ENCODE assay signal across 24 mouse cellular contexts in the genomic region with DNA sequence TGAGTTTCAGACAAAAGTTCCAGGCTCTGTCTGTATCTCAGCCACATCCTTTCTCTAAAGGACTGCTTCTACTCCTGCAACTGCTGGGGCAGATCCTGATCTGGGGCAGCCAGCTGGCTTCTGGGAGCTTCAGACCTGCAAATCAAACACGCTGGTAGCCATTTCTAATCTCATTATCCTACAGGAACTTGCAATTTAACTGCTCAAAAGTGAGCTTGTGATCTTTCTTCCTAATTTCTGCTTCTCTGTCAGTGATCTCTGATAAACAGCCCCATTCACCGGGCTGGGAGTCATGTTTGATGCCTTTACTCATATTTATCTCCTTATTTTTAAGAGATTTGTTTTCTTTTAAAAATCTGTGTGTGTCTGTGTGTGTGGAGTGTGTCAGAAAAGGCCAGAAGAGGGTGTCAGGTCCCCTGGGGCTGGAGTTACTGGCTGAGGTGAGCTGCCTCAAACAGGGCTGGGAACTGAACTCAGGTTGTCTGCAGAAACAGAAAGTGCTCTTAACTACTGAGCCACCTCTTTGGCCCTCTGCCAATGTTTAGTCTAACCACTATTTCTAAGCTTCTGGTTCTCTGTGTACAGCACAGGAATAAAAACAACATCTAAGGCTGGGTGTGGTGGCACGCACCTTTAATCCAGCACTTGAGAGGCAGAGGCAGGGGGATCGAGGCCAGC.
A peak's percentile ranks its signal among the peaks of the same experiment; 100 is the strongest.
DNase-seq lines count a peak whose midpoint lies in the region; ATAC-seq and TF ChIP-seq lines count a peak whose summit lies in the region.
"Had no signal": no experiment of that assay in that cellular context is flagged by ENCODE, and none has a peak within 500 bp of the region (broad histone marks: within the 10 kb centered on the region; RNA-seq: fewer than 3 reads in every experiment).

No protein-coding gene starts in this region.

- TF ChIP-seq POLR2A in limb, embryonic 14.5 days (IDR thresholded peaks at IDR 0.05; ENCODE audit: borderline replicate concordance, extremely low read depth, insufficient read depth, insufficient read length), result no peak
- no peak for TF ChIP-seq POLR2A in MEL (IDR thresholded peaks at IDR 0.05; ENCODE audit: control insufficient read depth in 1 of 2, insufficient read depth in 1 of 2, low read depth in 1 of 2, low read length in 2 of 2, poor library complexity in 1 of 2)

- intact Hi-C loops in heart, postnatal 36 days (cut with DNase I), result no loop called here

- peak; percentile 15 to 49; a peak in 2 of 4 replicates for TF ChIP-seq EP300 in MEL (IDR thresholded peaks at IDR 0.05; ENCODE audit: low read depth in 1 of 2, low read length in 2 of 2)

- H3K4me2 ChIP-seq in embryonic facial prominence, embryonic 12.5 days (replicated peaks), result no peak overlapping the region
- no peak overlapping the region for H3K4me2 ChIP-seq in limb, embryonic 14.5 days (replicated peaks; ENCODE audit: low read depth, low read length, severe bottlenecking)
- H3K4me2 ChIP-seq: heart, embryonic 15.5 days; hindbrain, embryonic 13.5 days; liver, embryonic 12.5 days had no signal

- ATAC-seq in embryonic facial prominence, embryonic 12.5 days (ENCODE audit: insufficient number of reproducible peaks, insufficient read depth, low FRiP score, low TSS enrichment), result no peak
- no peak for ATAC-seq in limb, embryonic 14.5 days (ENCODE audit: low FRiP score, low read depth)
- ATAC-seq: liver, embryonic 12.5 days had no signal

- no peak overlapping the region for H3K9ac ChIP-seq in embryonic facial prominence, embryonic 12.5 days
- no peak overlapping the region for H3K9ac ChIP-seq in limb, embryonic 14.5 days (ENCODE audit: low read depth, low read length, severe bottlenecking)
- no peak overlapping the region for H3K9ac ChIP-seq in MEL (ENCODE audit: control insufficient read depth, low read depth, low read length, poor library complexity, severe bottlenecking)
- H3K9ac ChIP-seq: heart, embryonic 15.5 days; hindbrain, embryonic 13.5 days; liver, embryonic 12.5 days had no signal

- H3K36me3 ChIP-seq in embryonic facial prominence, embryonic 12.5 days, result peaks cover 30% of the 10 kb centered on the region; the same call in 1 of the 2 replicates
- peaks cover 54% of the 10 kb centered on the region for H3K36me3 ChIP-seq in embryonic facial prominence, embryonic 10.5 days (replicated peaks)
- peaks cover 50% of the 10 kb centered on the region for H3K36me3 ChIP-seq in limb, embryonic 14.5 days (ENCODE audit: control insufficient read depth, insufficient read depth, low read length)
- peaks cover 47% of the 10 kb centered on the region for H3K36me3 ChIP-seq in limb, embryonic 10.5 days
- H3K36me3 ChIP-seq in MEL (ENCODE audit: control insufficient read depth in 1 of 2, insufficient read depth in 2 of 2, low read length in 2 of 2), result peaks cover 1 to 26% of the 10 kb centered on the region in 2 experiments

- 63% methylated on average over 4 of the region's 4 CpGs for WGBS in embryonic facial prominence, embryonic 12.5 days
- 72% methylated on average over 4 of the region's 4 CpGs for WGBS in embryonic facial prominence, embryonic 10.5 days
- 74% methylated on average over 4 of the region's 4 CpGs for WGBS in limb, embryonic 14.5 days
- WGBS in limb, embryonic 10.5 days, result 78% methylated on average over 4 of the region's 4 CpGs

- H3K4me3 ChIP-seq in embryonic facial prominence, embryonic 12.5 days, result no peak overlapping the region
- H3K4me3 ChIP-seq in embryonic facial prominence, embryonic 10.5 days, result no peak overlapping the region
- H3K4me3 ChIP-seq in limb, embryonic 14.5 days (replicated peaks; ENCODE audit: low read length), result no peak overlapping the region
- H3K4me3 ChIP-seq in limb, embryonic 10.5 days, result no peak overlapping the region
- no peak overlapping the region for H3K4me3 ChIP-seq in MEL (ENCODE audit: control insufficient read depth in 1 of 2, insufficient read depth in 1 of 2, low read depth in 2 of 2, low read length in 2 of 2)
- H3K4me3 ChIP-seq: erythroblast, embryonic 14.5 days; heart, embryonic 15.5 days; hindbrain, embryonic 13.5 days; liver, embryonic 12.5 days; myocyte had no signal

- DNase-seq in embryonic facial prominence, embryonic 10.5 days (ENCODE audit: low spot score), result no peak
- DNase-seq in limb, embryonic 14.5 days (ENCODE audit: low spot score), result peak; percentile 9
- no peak for DNase-seq in limb, embryonic 10.5 days (ENCODE audit: low spot score)
- DNase-seq in MEL (ENCODE audit: low read depth, low spot score), result peak; percentile 85
- peak; percentile 18 for DNase-seq in lung, postnatal 36 days
- DNase-seq in heart, postnatal 36 days, result no peak
- DNase-seq in spleen, postnatal 36 days (ENCODE audit: low spot score in 2 of 2), result no peak
- DNase-seq: adrenal gland, postnatal 14 days; cerebellum, adult 9-11 months; embryo, embryonic 11 days; kidney, adult 2 months; layer of hippocampus, postnatal 36 days; right cerebral cortex, adult 18-20 months; spleen, adult 18-20 months; thymus, postnatal 25 days had no signal

- no peaks in the 10 kb centered on the region for H3K9me3 ChIP-seq in embryonic facial prominence, embryonic 12.5 days
- no peaks in the 10 kb centered on the region for H3K9me3 ChIP-seq in embryonic facial prominence, embryonic 10.5 days
- no peaks in the 10 kb centered on the region for H3K9me3 ChIP-seq in limb, embryonic 14.5 days (ENCODE audit: control insufficient read depth, low read length)
- H3K9me3 ChIP-seq in limb, embryonic 10.5 days (replicated peaks), result no peaks in the 10 kb centered on the region
- no peaks in the 10 kb centered on the region for H3K9me3 ChIP-seq in MEL (replicated peaks; ENCODE audit: insufficient read depth, low read length)
- H3K9me3 ChIP-seq: G1E; heart, embryonic 15.5 days; hindbrain, embryonic 13.5 days; liver, embryonic 12.5 days had no signal

- 0 out of 2 replicates have a peak overlapping the region, but pooled peaks have one; percentile 30 for H3K27ac ChIP-seq in embryonic facial prominence, embryonic 12.5 days
- no peak overlapping the region for H3K27ac ChIP-seq in embryonic facial prominence, embryonic 10.5 days (replicated peaks)
- no peak overlapping the region for H3K27ac ChIP-seq in limb, embryonic 14.5 days (replicated peaks; ENCODE audit: low read depth, low read length)
- no peak overlapping the region for H3K27ac ChIP-seq in limb, embryonic 10.5 days
- H3K27ac ChIP-seq in MEL (ENCODE audit: control insufficient read depth, low read depth, low read length), result peak overlapping the region; percentile 3; the same call in 1 of the 2 replicates
- H3K27ac ChIP-seq: heart, embryonic 15.5 days; hindbrain, embryonic 13.5 days; liver, embryonic 12.5 days; macrophage; stomach, postnatal 0 days had no signal

- TF ChIP-seq CTCF in MEL (IDR thresholded peaks at IDR 0.05 in 2 of 3, conservative IDR thresholded peaks at IDR 0.05 in 1 of 3; ENCODE audit: control insufficient read depth in 1 of 3, insufficient read depth in 1 of 3, low read depth in 2 of 3, low read length in 3 of 3, poor library complexity in 1 of 3, severe bottlenecking in 1 of 3), result no peak

- no peaks in the 10 kb centered on the region for H3K79me2 ChIP-seq in MEL (ENCODE audit: control insufficient read depth, insufficient read depth, low read length, poor library complexity)

- no peaks in the 10 kb centered on the region for H3K27me3 ChIP-seq in embryonic facial prominence, embryonic 12.5 days
- no peaks in the 10 kb centered on the region for H3K27me3 ChIP-seq in embryonic facial prominence, embryonic 10.5 days (replicated peaks; ENCODE audit: low read depth, poor library complexity, severe bottlenecking)
- H3K27me3 ChIP-seq in limb, embryonic 14.5 days (ENCODE audit: control insufficient read depth, insufficient read depth, low read length), result no peaks in the 10 kb centered on the region
- H3K27me3 ChIP-seq in limb, embryonic 10.5 days (ENCODE audit: low read depth, poor library complexity, severe bottlenecking), result no peaks in the 10 kb centered on the region
- no peaks in the 10 kb centered on the region for H3K27me3 ChIP-seq in MEL (ENCODE audit: control insufficient read depth in 1 of 2, insufficient read depth in 2 of 2, low read length in 2 of 2)
- H3K27me3 ChIP-seq: heart, embryonic 15.5 days; hindbrain, embryonic 13.5 days; liver, embryonic 12.5 days had no signal

- TF ChIP-seq RAD21 in MEL (IDR thresholded peaks at IDR 0.05; ENCODE audit: low read depth, low read length), result no peak

- H3K4me1 ChIP-seq in embryonic facial prominence, embryonic 12.5 days, result no peaks in the 10 kb centered on the region
- peaks cover 6% of the 10 kb centered on the region; the same call in 1 of the 2 replicates for H3K4me1 ChIP-seq in embryonic facial prominence, embryonic 10.5 days
- no peaks in the 10 kb centered on the region for H3K4me1 ChIP-seq in limb, embryonic 14.5 days (ENCODE audit: control insufficient read depth, insufficient read depth, low read length)
- H3K4me1 ChIP-seq in limb, embryonic 10.5 days, result no peaks in the 10 kb centered on the region
- H3K4me1 ChIP-seq in MEL (ENCODE audit: control insufficient read depth in 1 of 2, insufficient read depth in 2 of 2, low read length in 2 of 2), result peaks cover 17 to 23% of the 10 kb centered on the region in 2 experiments
- H3K4me1 ChIP-seq: heart, embryonic 15.5 days; hindbrain, embryonic 13.5 days; liver, embryonic 12.5 days had no signal

TF ChIP-seq in MEL, 35 proteins besides CTCF, POLR2A, EP300 and RAD21:
- TF ChIP-seq RCOR1 (IDR thresholded peaks at IDR 0.05; ENCODE audit: low read depth, low read length), result peak; percentile 59
- TF ChIP-seq SIN3A (IDR thresholded peaks at IDR 0.05; ENCODE audit: low read length), result 0 out of 2 replicates have a peak, but pooled peaks have one; percentile 20
- TF ChIP-seq E2F4 (IDR thresholded peaks at IDR 0.05; ENCODE audit: borderline replicate concordance, low read depth, low read length), result no peak

Comparison
In these comparisons a context has a peak if more than half of its experiments do, and no peak if none do; other contexts are left out.
1. H3K27ac ChIP-seq: peak in embryonic facial prominence, embryonic 12.5 days (single experiment) and MEL (single experiment); none in embryonic facial prominence, embryonic 10.5 days (single experiment), limb, embryonic 14.5 days (single experiment) and limb, embryonic 10.5 days (single experiment).
2. DNase-seq: peak in limb, embryonic 14.5 days (single experiment), MEL (single experiment) and lung, postnatal 36 days (single experiment); none in embryonic facial prominence, embryonic 10.5 days (single experiment), limb, embryonic 10.5 days (single experiment), heart, postnatal 36 days (0 of 2) and spleen, postnatal 36 days (0 of 2).